Mouse (Mus musculus) ES-Bruce4 (cell line): Measurements from ENCODE around the gene Siah2.

Source experiments
- EP300 ChIP-seq: IDR thresholded peaks from 2 replicates; pipeline ENCODE4 v1.6.1; 2011; ENCODE audit warnings: low read depth, low read length; ENCODE audit not compliant: insufficient read depth
- POLR2A ChIP-seq: IDR thresholded peaks from one replicate; pipeline ENCODE4 v1.8.1; 2011; ENCODE audit warnings: low read length; ENCODE audit not compliant: insufficient read depth

GRCm38 (mm10) chr3:58727601-58728000, 35.4 kb upstream of the Siah2 start:
- TF ChIP-seq POLR2A = no peak
- no peak for TF ChIP-seq EP300
